Mouse (Mus musculus): ENCODE measurements around the gene Lrrc8a.

- TF ChIP-seq CTCF (IDR thresholded peaks at IDR 0.05; ENCODE audit: control insufficient read depth, insufficient read depth, insufficient read length), result no peak
- no peak for TF ChIP-seq MAX (IDR thresholded peaks at IDR 0.05)
- TF ChIP-seq FOSL1 (IDR thresholded peaks at IDR 0.05; ENCODE audit: insufficient read depth, low read length, poor library complexity, severe bottlenecking), result no peak
These were observed 32.3 kb upstream of the Lrrc8a start for GRCm38 (mm10) chr2:30205255-30205628.

Measured in C2C12 (cell line).